Mouse (Mus musculus): ENCODE results near the gene Dnajb12.

DNA sequence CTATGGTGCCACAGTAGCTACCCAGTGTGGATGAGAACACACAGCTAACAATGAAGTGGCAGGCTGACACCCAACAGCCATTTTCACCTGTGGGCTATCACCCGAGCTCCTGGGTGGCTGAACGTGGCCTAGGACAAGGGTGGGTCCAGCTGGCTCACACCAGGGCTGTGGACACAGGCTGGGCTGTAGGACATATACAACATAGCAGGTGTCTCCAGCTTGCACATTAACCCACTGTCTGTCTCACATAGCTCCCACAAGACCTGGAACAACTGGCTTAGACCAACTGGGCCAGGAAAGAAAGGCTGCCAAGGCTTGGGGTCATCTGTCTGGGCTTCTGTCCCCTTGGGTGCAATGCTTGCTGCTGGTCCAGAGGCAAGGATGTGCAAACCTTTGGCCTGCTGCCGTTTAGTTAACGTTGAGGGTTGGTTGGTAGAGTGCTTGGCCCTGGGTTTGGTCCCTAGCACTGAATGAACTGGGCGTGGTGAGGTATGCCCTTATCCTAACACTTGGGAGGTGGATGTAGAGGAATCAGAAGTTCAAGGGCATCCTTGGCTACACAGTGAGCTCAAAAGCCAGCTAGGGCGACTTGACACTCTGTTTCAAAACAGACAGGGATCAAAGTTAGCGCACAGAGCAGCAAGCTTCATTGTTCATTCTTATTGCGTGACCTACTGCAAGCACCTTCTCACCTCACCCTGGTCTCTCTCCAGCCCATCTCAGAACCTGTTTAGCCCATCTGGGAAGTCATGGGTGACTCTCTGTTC is 36.0 kb downstream of the Dnajb12 start:
- no peak for TF ChIP-seq CTCF (IDR thresholded peaks at IDR 0.05; ENCODE audit: low read depth, low read length)
- TF ChIP-seq TAL1 (conservative IDR thresholded peaks at IDR 0.05; ENCODE audit: low read depth, low read length): no peak
